Mouse (Mus musculus) intestine, embryonic 16.5 days (tissue): ENCODE measurements at regions not wholly inside any gene's neighbourhood (a gene's known extent, or its start where the extent isn't known, plus 50 kb on each side); places are given as distances from the start of the nearest gene placed in this dataset.

ENCODE experiments used
- ATAC-seq: fragments of 200-750 bp; cut with Nextera tagmentation; 2 replicates; pipeline ENCODE4 v1.8.0; 2017; ENCODE audit warnings: moderate TSS enrichment, moderate library complexity
- H3K27ac ChIP-seq: fragments of 300-500 bp; sonication (generic); 2 replicates; pipeline ENCODE4 v1.5.1; 2014; ENCODE audit warnings: mild to moderate bottlenecking, low read length
- H3K27me3 ChIP-seq: fragments of 300-500 bp; sonication (generic); replicated peaks from 2 replicates; pipeline ENCODE4 v1.6.1; 2014; ENCODE audit warnings: low read length, control low read depth, mixed read lengths; ENCODE audit not compliant: control insufficient read depth, insufficient read depth
- H3K36me3 ChIP-seq: fragments of 300-500 bp; sonication (generic); 2 replicates; pipeline ENCODE4 v1.6.1; 2014; ENCODE audit warnings: low read length, control low read depth; ENCODE audit not compliant: control insufficient read depth, insufficient read depth
- H3K4me1 ChIP-seq: fragments of 300-500 bp; sonication (generic); 2 replicates; pipeline ENCODE4 v1.6.1; 2014; ENCODE audit warnings: low read length, control low read depth, mixed read lengths; ENCODE audit not compliant: control insufficient read depth, insufficient read depth
- H3K4me2 ChIP-seq: fragments of 300-500 bp; sonication (generic); 2 replicates; pipeline ENCODE4 v1.6.1; 2014; ENCODE audit warnings: low read depth, low read length, control low read depth
- H3K4me3 ChIP-seq: fragments of 300-500 bp; sonication (generic); 2 replicates; pipeline ENCODE4 v1.5.1; 2014; ENCODE audit warnings: mild to moderate bottlenecking, low read length
- H3K9ac ChIP-seq: fragments of 300-500 bp; sonication (generic); 2 replicates; pipeline ENCODE4 v1.6.1; 2014; ENCODE audit warnings: low read depth, low read length
- H3K9me3 ChIP-seq: fragments of 300-500 bp; sonication (generic); 2 replicates; pipeline ENCODE4 v1.6.1; 2016; ENCODE audit warnings: low read length, control low read depth; ENCODE audit not compliant: control insufficient read depth
- WGBS: fragments of 180-500 bp; shearing (Covaris S2); extraction: QIAGEN DNeasy Blood & Tissue Kit; methylation state at CpG from one replicate; pipeline ENCODE4 v1.1.7; 2014; 5-methylcytosine and 5-hydroxymethylcytosine counted together

DNA sequence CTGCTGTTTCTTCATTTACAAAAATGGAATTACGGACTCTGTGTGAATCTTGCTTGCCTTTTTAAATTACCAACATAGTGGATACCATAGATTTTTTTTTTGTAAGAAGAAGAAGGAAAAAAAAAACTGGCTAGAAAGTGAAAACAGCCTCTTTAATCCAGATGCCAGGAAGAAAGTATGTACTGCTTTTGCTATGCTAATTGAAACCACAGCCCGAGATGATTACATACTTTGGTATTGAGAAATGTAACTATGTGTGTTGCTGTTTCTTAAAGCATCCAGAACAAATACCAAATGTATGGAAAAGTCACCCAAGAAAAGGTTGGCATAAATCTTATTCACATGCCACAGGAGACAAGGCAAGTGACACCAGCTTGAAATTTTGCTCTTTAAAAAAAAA, 93.2 kb upstream of the Nfe2l3 start:
- Histone ChIP-seq H3K27ac (no peak overlapping the region), H3K4me1 (peaks cover 8% of the 10 kb centered on the region; the same call in 1 of the 2 replicates), H3K4me2 (no peak overlapping the region), H3K27me3 (no peaks in the 10 kb centered on the region), H3K9ac (no peak overlapping the region), H3K9me3 (no peaks in the 10 kb centered on the region), H3K36me3 (no peaks in the 10 kb centered on the region), H3K4me3 (no peak overlapping the region)
- ATAC-seq: no peak
- WGBS: 81% methylated on average over 2 of the region's 2 CpGs

DNA sequence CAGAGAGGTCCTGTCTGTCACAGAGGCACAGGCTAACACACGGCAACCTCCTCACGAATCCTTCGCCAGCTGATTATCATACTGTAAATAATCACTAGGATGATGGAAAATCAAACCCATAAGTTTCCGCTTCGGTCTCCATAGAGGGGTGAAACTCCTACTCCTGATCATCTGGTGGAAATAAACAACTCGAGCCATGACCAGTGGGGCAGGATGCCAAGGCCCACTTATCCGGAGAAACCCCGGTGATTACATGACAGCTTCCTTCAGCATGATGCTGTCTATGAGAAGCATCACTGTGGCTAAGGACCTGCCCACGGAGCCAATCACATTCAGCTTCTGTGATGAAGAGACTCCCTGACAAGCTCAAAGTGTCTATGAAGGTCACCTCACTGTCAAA, 84.7 kb upstream of the Nfe2l3 start:
- Histone ChIP-seq H3K27ac (no peak overlapping the region), H3K27me3 (no peaks in the 10 kb centered on the region), H3K4me3 (no peak overlapping the region), H3K9me3 (no peaks in the 10 kb centered on the region), H3K4me1 (peaks cover 4% of the 10 kb centered on the region; the same call in 1 of the 2 replicates), H3K36me3 (no peaks in the 10 kb centered on the region), H3K9ac (no peak overlapping the region), H3K4me2 (no peak overlapping the region)
- ATAC-seq: no peak
- WGBS: 68% methylated on average over 9 of the region's 9 CpGs

DNA sequence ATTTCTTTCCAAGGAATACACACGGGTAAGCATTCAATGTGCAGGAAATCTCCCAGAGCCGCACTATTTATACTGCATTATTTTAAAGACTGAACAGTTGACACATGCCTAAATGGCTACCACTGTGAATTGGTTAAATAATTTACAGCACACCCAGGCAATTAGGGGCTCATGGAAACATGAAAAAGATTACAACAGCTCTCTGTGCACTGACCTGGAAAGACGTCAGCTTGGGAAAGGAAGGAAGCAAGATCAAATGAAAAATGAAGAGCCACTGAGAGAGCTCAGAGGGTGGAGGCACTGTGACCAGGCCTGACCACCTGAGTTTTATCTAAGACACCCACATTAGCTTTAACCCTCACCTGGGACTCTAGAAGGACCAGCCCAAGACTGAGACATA, 82.7 kb upstream of the Nfe2l3 start:
- no peak overlapping the region for H3K4me2 ChIP-seq
- H3K9ac ChIP-seq: no peak overlapping the region
- H3K36me3 ChIP-seq: no peaks in the 10 kb centered on the region
- H3K9me3 ChIP-seq: no peaks in the 10 kb centered on the region
- no peak overlapping the region for H3K4me3 ChIP-seq
- 57% methylated on average over 3 of the region's 3 CpGs for WGBS
- H3K4me1 ChIP-seq: peaks cover 4% of the 10 kb centered on the region; the same call in 1 of the 2 replicates
- no peaks in the 10 kb centered on the region for H3K27me3 ChIP-seq
- no peak overlapping the region for H3K27ac ChIP-seq
- no peak for ATAC-seq

DNA sequence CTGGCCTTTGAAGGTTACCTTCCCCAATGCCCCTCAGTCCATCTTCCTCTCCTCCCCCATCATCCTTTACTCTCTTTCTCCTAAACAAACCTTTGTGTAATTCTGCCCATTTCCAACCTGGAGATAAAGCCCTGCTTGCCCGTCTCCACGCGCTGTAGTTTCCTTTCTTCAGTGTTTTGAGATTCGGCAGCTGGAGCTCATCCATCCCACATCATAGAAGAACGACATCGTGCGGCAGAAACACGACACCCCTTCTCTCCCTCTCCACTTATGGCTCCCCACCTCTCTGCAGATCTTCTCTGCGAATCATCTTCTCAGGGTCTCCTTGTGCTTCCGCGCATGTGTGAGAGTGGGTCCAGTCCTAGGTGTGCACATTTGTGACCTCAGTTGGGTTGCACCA, 77.4 kb upstream of the Nfe2l3 start:
- Histone ChIP-seq H3K9ac (no peak overlapping the region), H3K9me3 (no peaks in the 10 kb centered on the region), H3K4me3 (no peak overlapping the region), H3K27ac (no peak overlapping the region), H3K36me3 (no peaks in the 10 kb centered on the region), H3K27me3 (no peaks in the 10 kb centered on the region), H3K4me2 (no peak overlapping the region), H3K4me1 (no peaks in the 10 kb centered on the region)
- no peak for ATAC-seq
- WGBS: 65% methylated on average over 11 of the region's 11 CpGs

DNA sequence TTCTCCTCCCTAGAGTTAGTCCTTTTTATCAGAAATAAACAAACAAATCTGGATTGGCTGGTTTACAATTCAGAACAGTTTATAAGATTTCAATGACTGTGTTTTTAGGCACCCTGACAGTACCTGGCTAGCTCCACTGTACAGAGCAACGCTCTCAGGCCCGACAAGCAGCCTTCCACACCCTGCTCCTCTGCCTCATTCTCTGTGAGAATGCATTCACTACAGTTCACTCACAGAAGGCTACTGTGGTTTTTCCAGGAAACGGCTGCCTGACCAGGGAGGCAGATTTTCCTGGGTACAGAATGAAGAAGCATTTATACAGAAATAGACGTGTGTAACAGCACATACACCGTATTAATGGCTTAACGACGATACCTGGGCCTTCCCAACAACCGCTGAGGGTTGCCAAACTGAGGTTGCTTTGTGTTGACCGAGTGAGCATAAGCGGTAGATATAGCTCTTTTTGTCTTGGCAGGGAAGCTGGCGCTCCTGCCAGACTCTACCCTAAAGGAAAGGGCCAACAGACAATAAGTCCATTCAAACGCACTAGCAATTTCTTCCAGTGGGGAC, 70.8 kb upstream of the Nfe2l3 start:
- H3K9me3 ChIP-seq: no peaks in the 10 kb centered on the region
- ATAC-seq: no peak
- no peak overlapping the region for H3K27ac ChIP-seq
- WGBS: 67% methylated on average over 12 of the region's 12 CpGs
- H3K36me3 ChIP-seq: no peaks in the 10 kb centered on the region
- H3K9ac ChIP-seq: no peak overlapping the region
- no peak overlapping the region for H3K4me3 ChIP-seq
- no peaks in the 10 kb centered on the region for H3K27me3 ChIP-seq
- H3K4me1 ChIP-seq: 0 out of 2 replicates have a peak, but pooled peaks cover 3% of the 10 kb centered on the region
- H3K4me2 ChIP-seq: no peak overlapping the region

DNA sequence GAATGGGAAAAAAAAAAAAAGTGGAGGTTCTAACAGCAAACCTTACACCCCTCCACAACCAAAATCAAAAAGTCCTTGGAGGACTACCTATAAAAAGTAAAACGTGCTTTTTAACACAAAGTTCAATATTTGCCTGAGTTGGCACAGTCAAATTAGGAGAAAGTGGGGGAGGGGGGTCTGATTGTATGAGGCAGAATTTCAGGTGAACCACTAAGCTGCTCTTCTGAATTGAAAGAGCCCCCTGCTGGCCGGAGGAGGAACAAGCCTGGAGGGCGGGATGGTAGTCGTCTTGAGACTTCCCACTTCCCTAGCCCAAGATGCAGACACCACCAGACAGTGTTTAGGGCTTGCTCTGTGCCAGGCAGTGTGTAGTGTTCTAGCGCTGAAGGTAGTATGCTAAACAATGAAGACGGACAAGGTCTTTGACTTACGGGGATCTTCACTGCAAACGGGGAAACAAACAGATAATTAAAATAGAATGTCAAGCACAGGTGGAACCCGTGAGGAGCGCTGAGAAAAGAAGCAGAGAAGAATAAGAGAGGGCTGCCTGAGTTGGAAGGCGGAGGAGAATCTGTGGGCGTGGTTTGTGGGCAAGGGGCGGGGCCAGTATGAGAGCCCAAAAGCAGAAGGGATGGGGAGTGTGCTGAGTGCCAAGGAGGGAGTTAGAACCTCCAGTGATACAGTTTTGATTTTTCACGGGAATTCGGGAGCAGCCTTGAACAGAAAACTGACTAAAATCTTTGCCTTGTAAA, 69.8 kb upstream of the Nfe2l3 start:
- 6% methylated on average over 15 of the region's 15 CpGs for WGBS
- peak; percentile 74 for ATAC-seq
- Histone ChIP-seq H3K9ac (peak overlapping the region; percentile 9; the same call in 1 of the 2 replicates), H3K27ac (no peak overlapping the region), H3K4me3 (peak overlapping the region; percentile 21; the same call in 1 of the 2 replicates), H3K9me3 (no peaks in the 10 kb centered on the region), H3K36me3 (no peaks in the 10 kb centered on the region), H3K4me2 (peak overlapping the region; percentile 41; the same call in 1 of the 2 replicates), H3K4me1 (0 out of 2 replicates have a peak, but pooled peaks cover 3% of the 10 kb centered on the region), H3K27me3 (no peaks in the 10 kb centered on the region)

DNA sequence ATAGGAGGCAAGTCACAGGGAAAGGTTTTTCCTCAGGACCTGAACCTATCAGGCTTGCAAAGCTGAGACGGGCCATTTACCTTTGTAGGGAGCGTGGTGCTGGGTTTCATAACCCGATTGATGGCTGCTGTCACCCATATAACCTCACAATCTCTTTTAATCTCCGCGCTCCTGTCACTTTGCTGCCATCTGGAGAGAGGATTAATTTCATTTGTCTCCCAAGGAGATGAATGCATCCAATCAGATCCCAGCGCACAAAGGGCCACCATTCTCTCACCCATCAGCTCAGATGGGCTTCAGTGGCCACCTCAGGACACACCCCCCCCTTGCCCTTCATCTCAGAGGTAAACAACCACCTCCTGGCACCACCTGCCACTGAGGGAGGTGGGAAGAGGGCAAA, 67.7 kb upstream of the Nfe2l3 start:
- no peak for ATAC-seq
- no peak overlapping the region for H3K4me3 ChIP-seq
- no peaks in the 10 kb centered on the region for H3K9me3 ChIP-seq
- WGBS: 67% methylated on average over 6 of the region's 6 CpGs
- H3K27ac ChIP-seq: no peak overlapping the region
- H3K4me1 ChIP-seq: 0 out of 2 replicates have a peak, but pooled peaks cover 3% of the 10 kb centered on the region
- H3K27me3 ChIP-seq: no peaks in the 10 kb centered on the region
- H3K9ac ChIP-seq: no peak overlapping the region
- H3K36me3 ChIP-seq: no peaks in the 10 kb centered on the region
- no peak overlapping the region for H3K4me2 ChIP-seq

DNA sequence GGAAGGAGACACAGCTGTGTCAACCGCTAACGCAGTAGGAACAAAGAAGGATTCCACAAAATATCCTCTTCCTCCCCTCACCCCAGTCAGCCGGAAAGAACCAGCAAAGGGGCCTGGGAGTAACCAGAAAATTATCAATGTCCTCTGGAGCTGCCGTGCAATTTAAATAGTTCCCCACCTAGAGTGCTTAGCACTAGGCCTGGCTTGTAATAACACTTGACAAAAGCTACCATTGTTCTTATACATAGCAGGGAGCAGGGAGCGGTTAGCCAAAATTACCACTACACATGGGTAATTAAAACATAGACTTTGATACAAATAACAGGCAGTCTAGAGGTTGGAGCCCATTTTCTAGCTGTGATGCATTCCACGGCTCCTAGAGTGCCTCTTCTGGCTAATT, 62.7 kb upstream of the Nfe2l3 start:
- H3K27me3 ChIP-seq: no peaks in the 10 kb centered on the region
- no peak overlapping the region for H3K4me2 ChIP-seq
- WGBS: 61% methylated on average over 6 of the region's 6 CpGs
- H3K9ac ChIP-seq: no peak overlapping the region
- no peaks in the 10 kb centered on the region for H3K4me1 ChIP-seq
- ATAC-seq: no peak
- no peak overlapping the region for H3K4me3 ChIP-seq
- no peaks in the 10 kb centered on the region for H3K9me3 ChIP-seq
- no peaks in the 10 kb centered on the region for H3K36me3 ChIP-seq
- H3K27ac ChIP-seq: no peak overlapping the region

DNA sequence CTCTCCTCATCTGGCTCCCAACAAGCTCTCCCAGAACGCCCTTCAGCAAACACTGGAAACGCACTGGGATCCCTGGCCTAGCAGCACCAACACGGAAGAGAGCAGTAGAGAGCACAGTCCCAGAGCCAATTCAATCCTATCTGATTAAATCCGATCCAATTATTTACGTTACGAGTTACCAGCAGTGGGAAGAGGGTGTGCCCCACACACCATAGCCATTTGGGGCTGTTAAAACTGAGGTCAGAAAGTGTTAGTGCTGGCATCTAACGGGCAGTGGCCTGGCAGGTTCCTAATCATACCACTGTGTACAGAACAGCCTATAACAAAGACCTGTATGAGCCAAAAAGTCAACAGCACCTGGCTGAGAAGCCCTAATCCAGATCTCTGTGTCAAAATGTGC, 60.1 kb upstream of the Nfe2l3 start:
- Histone ChIP-seq H3K27me3 (no peaks in the 10 kb centered on the region), H3K9ac (no peak overlapping the region), H3K4me3 (no peak overlapping the region), H3K27ac (no peak overlapping the region), H3K36me3 (no peaks in the 10 kb centered on the region), H3K4me1 (no peaks in the 10 kb centered on the region), H3K9me3 (no peaks in the 10 kb centered on the region), H3K4me2 (no peak overlapping the region)
- 41% methylated on average over 7 of the region's 7 CpGs for WGBS
- peak; percentile 33; the same call in 1 of the 2 replicates for ATAC-seq
